Mouse (Mus musculus) liver, embryonic 14.5 days (tissue): ENCODE data around the gene Gngt2. TPM values are rescaled to one million over a fixed set of nuclear protein-coding genes. Genes with fewer than 3 reads are reported as not detected.
A peak's percentile ranks its signal among the peaks of the same experiment; 100 is the strongest.

Source experiments
- ATAC-seq: fragments of 200-750 bp; cut with Nextera tagmentation; 2 replicates; pipeline ENCODE4 v1.8.0; 2017; ENCODE audit warnings: moderate number of reproducible peaks, mild to moderate bottlenecking, moderate library complexity; ENCODE audit not compliant: insufficient read depth
- DNase-seq, 3 experiments: peaks; one replicate each; pipeline ENCODE4 v3.0.0-alpha.2; 2012 to 2013; ENCODE audit warnings: low read depth in 3 of 3, low spot score in 3 of 3
- H3K27ac ChIP-seq: fragments of 300-500 bp; sonication (generic); 2 replicates; pipeline ENCODE4 v1.5.1; 2014; ENCODE audit warnings: moderate library complexity, mild to moderate bottlenecking, control low read depth, inconsistent platforms
- H3K27me3 ChIP-seq: fragments of 300-500 bp; sonication (generic); 2 replicates; pipeline ENCODE4 v1.6.1; 2014; ENCODE audit warnings: mild to moderate bottlenecking, low read length, moderate library complexity; ENCODE audit not compliant: control insufficient read depth, insufficient read depth
- H3K36me3 ChIP-seq: fragments of 300-500 bp; sonication (generic); replicated peaks from 2 replicates; pipeline ENCODE4 v1.6.1; 2014; ENCODE audit warnings: low read depth; ENCODE audit not compliant: control insufficient read depth, insufficient read depth
- H3K4me1 ChIP-seq, 2 experiments: fragments of 200-500 bp in 1 of 2; fragments of 300-500 bp in 1 of 2; sonication (generic) in 1 of 2; replicated peaks; 2 replicates each; pipeline ENCODE4 v1.6.1; 2012 to 2014; ENCODE audit warnings: antibody characterized with exemption in 1 of 2, inconsistent platforms in 1 of 2, low read length in 1 of 2; ENCODE audit not compliant: control insufficient read depth in 2 of 2, insufficient read depth in 2 of 2
- H3K4me2 ChIP-seq: fragments of 300-500 bp; sonication (generic); 2 replicates; pipeline ENCODE4 v1.6.1; 2014; ENCODE audit warnings: low read depth, mild to moderate bottlenecking, control low read depth, moderate library complexity
- H3K4me3 ChIP-seq, 2 experiments: fragments of 200-500 bp in 1 of 2; fragments of 300-500 bp in 1 of 2; sonication (generic) in 1 of 2; 2 replicates each; pipeline ENCODE4 v1.5.1; 2012 to 2014; ENCODE audit warnings: low read depth in 2 of 2, low read length in 2 of 2, mild to moderate bottlenecking in 2 of 2, control low read depth in 1 of 2, inconsistent platforms in 1 of 2, moderate library complexity in 1 of 2; ENCODE audit not compliant: insufficient read depth in 1 of 2
- H3K9ac ChIP-seq: fragments of 300-500 bp; sonication (generic); replicated peaks from 2 replicates; pipeline ENCODE4 v1.6.1; 2014; ENCODE audit warnings: mild to moderate bottlenecking, control low read depth, moderate library complexity
- H3K9me3 ChIP-seq: fragments of 300-500 bp; sonication (generic); 2 replicates; pipeline ENCODE4 v1.6.1; 2016; ENCODE audit warnings: low read length, mixed read lengths; ENCODE audit not compliant: control insufficient read depth
- CTCF ChIP-seq: IDR thresholded peaks from 2 replicates; pipeline ENCODE4 v1.5.1; 2016; ENCODE audit warnings: antibody characterized with exemption, low read depth, control low read depth
- EP300 ChIP-seq: IDR thresholded peaks from 2 replicates; pipeline ENCODE4 v1.6.1; 2016; ENCODE audit warnings: antibody characterized with exemption, low read depth
- WGBS: fragments of 180-500 bp; shearing (Covaris S2); extraction: QIAGEN DNeasy Blood & Tissue Kit; methylation state at CpG from one replicate; pipeline ENCODE4 v1.1.7; 2014; ENCODE audit not compliant: insufficient replicate concordance; 5-methylcytosine and 5-hydroxymethylcytosine counted together
- polyA plus RNA-seq, 2 experiments: library from polyadenylated mRNA; depleted of rRNA in 1 of 2; stranded (reverse) in 1 of 2; unstranded in 1 of 2; fragments of >200 nt; fragmentation: Nextera tagmentation in 1 of 2; extraction: Ambion mirVana in 1 of 2; gene quantifications; 2 replicates each; pipeline versions ENCODE4 v1.2.1 to v1.2.3; 2012 to 2014

Gngt2 gene
- polyA plus RNA-seq, 2 experiments: 13.0 to 16.5 TPM

DNA sequence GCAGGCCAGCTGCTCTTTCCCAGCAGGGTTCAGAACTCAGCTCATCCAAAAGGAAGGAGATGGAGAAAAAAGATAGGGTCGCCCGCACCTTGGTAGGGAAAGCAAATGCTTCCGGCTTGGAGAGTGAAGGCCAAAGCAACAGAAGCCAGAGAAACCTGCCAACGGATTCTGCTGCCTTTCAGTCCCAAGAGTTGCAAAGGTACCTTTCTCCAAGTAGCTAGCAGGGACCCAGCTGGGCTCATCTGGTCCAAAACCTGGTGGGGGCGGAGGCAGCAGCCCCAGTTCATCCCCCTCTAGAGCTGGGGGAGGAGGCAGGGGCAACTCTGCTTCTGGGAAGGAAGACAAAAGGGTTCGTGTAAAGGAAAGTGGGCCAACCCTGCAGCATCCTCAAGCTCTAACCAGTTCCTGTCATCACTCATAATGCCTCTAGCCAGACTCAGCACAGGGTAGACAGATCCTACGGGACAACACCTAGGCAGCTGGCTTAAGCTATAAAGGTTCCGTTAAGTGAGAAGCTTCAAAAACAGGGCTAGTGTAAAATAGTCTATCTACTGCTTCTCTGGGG lies 3.9 kb upstream of the Gngt2 start:
- no peaks in the 10 kb centered on the region for H3K9me3 ChIP-seq
- peaks cover 19 to 42% of the 10 kb centered on the region in 2 experiments for H3K4me1 ChIP-seq
- no peak for DNase-seq
- H3K27me3 ChIP-seq: peaks cover 56% of the 10 kb centered on the region
- H3K4me3 ChIP-seq: no peak overlapping the region
- WGBS: 53% methylated on average over 8 of the region's 8 CpGs
- no peak overlapping the region for H3K9ac ChIP-seq
- H3K27ac ChIP-seq: no peak overlapping the region
- no peak for ATAC-seq
- no peaks in the 10 kb centered on the region for H3K36me3 ChIP-seq
- no peak for TF ChIP-seq EP300
- TF ChIP-seq CTCF: no peak
- no peak overlapping the region for H3K4me2 ChIP-seq

GRCm38 (mm10) chr11:95833631-95834142 lies 3.3 kb upstream of the Gngt2 start:
- Histone ChIP-seq H3K27ac (no peak overlapping the region), H3K9ac (no peak overlapping the region), H3K9me3 (no peaks in the 10 kb centered on the region), H3K4me2 (peak overlapping the region; percentile 34), H3K4me3 (no peak overlapping the region), H3K27me3 (peaks cover 52% of the 10 kb centered on the region), H3K36me3 (no peaks in the 10 kb centered on the region), H3K4me1 (peaks cover 15 to 37% of the 10 kb centered on the region in 2 experiments)
- DNase-seq (no peak), ATAC-seq (no peak)
- WGBS: 14% methylated on average over 18 of the region's 18 CpGs
- TF ChIP-seq EP300 (no peak), CTCF (no peak)

GRCm38 (mm10) chr11:95834143-95834667 lies 2.8 kb upstream of the Gngt2 start:
- no peak for TF ChIP-seq CTCF
- no peak for TF ChIP-seq EP300
- no peaks in the 10 kb centered on the region for H3K9me3 ChIP-seq
- DNase-seq: no peak
- H3K4me2 ChIP-seq: peak overlapping the region; percentile 34
- no peak overlapping the region for H3K9ac ChIP-seq
- no peak overlapping the region for H3K27ac ChIP-seq
- peaks cover 15 to 31% of the 10 kb centered on the region in 2 experiments for H3K4me1 ChIP-seq
- H3K36me3 ChIP-seq: no peaks in the 10 kb centered on the region
- peaks cover 47% of the 10 kb centered on the region for H3K27me3 ChIP-seq
- ATAC-seq: peak; percentile 24
- no peak overlapping the region for H3K4me3 ChIP-seq
- 2% methylated on average over 22 of the region's 22 CpGs for WGBS

GRCm38 (mm10) chr11:95834742-95835710 lies 2.0 kb upstream of the Gngt2 start:
- TF ChIP-seq CTCF: no peak
- TF ChIP-seq EP300: peak; percentile 79
- DNase-seq (peak in 2 of 3 experiments; percentile 55 to 58), ATAC-seq (peak; percentile 78)
- WGBS: 3% methylated on average over 15 of the region's 15 CpGs
- Histone ChIP-seq H3K4me3 (no peak overlapping the region), H3K27ac (peak overlapping the region; percentile 24), H3K9me3 (no peaks in the 10 kb centered on the region), H3K27me3 (peaks cover 39% of the 10 kb centered on the region), H3K4me2 (peak overlapping the region; percentile 34), H3K4me1 (peaks cover 15 to 31% of the 10 kb centered on the region in 2 experiments), H3K36me3 (no peaks in the 10 kb centered on the region), H3K9ac (peak overlapping the region; percentile 15)

- peak overlapping the region; percentile 34; the same call in 1 of the 2 replicates for H3K4me2 ChIP-seq
- no peaks in the 10 kb centered on the region for H3K36me3 ChIP-seq
- whole genome bisulfite sequencing: 15% methylated on average over 6 of the region's 6 CpGs
- DNase-seq (no peak), ATAC-seq (no peak)
- TF ChIP-seq CTCF (no peak), EP300 (no peak)
- H3K27ac ChIP-seq: no peak overlapping the region
- H3K4me1 ChIP-seq: peaks cover 15 to 31% of the 10 kb centered on the region in 2 experiments
- H3K9ac ChIP-seq: peak overlapping the region; percentile 15; the same call in 1 of the 2 replicates
- peaks cover 31% of the 10 kb centered on the region for H3K27me3 ChIP-seq
- no peak overlapping the region for H3K4me3 ChIP-seq
- H3K9me3 ChIP-seq: no peaks in the 10 kb centered on the region
Observed at GRCm38 (mm10) chr11:95835832-95836231, 1.2 kb upstream of the Gngt2 start.
